4 mouse cellular contexts compared by ENCODE assay signal in genomic region chr14:41630144-41630543, GRCm38 (mm10). TPM values are rescaled to one million over a fixed set of nuclear protein-coding genes. Genes with fewer than 3 reads are reported as not detected.
"Had no signal": no experiment of that assay in that cellular context is flagged by ENCODE, and none has a peak within 500 bp of the region (broad histone marks: within the 10 kb centered on the region; RNA-seq: fewer than 3 reads in every experiment).

No protein-coding gene starts in this region.

RNA-seq across cellular contexts. Expression of gene Gm3072, which starts 5.7 kb away (rescaled TPM):
- total RNA-seq: megakaryocyte progenitor cell, adult 5-6 weeks; midbrain, postnatal 0 days; monocyte, adult 5-6 weeks; neutrophil, adult 5-6 weeks had no signal

RNA-seq across cellular contexts. Expression of gene Gm3676, which starts 16.1 kb away (rescaled TPM):
- total RNA-seq: megakaryocyte progenitor cell, adult 5-6 weeks; midbrain, postnatal 0 days; monocyte, adult 5-6 weeks; neutrophil, adult 5-6 weeks had no signal

RNA-seq across cellular contexts. Expression of gene 1700049E17Rik2, which starts 57.1 kb away (rescaled TPM):
- total RNA-seq: megakaryocyte progenitor cell, adult 5-6 weeks; midbrain, postnatal 0 days; monocyte, adult 5-6 weeks; neutrophil, adult 5-6 weeks had no signal
